Mouse (Mus musculus): ENCODE data around the gene Rhov. TPM values are rescaled to one million over a fixed set of nuclear protein-coding genes. Genes with fewer than 3 reads are reported as not detected.
A peak's percentile ranks its signal among the peaks of the same experiment; 100 is the strongest.

Gene Rhov
- polyA plus RNA-seq, 1 experiment from 2014 or later = 0.16 TPM

DNA sequence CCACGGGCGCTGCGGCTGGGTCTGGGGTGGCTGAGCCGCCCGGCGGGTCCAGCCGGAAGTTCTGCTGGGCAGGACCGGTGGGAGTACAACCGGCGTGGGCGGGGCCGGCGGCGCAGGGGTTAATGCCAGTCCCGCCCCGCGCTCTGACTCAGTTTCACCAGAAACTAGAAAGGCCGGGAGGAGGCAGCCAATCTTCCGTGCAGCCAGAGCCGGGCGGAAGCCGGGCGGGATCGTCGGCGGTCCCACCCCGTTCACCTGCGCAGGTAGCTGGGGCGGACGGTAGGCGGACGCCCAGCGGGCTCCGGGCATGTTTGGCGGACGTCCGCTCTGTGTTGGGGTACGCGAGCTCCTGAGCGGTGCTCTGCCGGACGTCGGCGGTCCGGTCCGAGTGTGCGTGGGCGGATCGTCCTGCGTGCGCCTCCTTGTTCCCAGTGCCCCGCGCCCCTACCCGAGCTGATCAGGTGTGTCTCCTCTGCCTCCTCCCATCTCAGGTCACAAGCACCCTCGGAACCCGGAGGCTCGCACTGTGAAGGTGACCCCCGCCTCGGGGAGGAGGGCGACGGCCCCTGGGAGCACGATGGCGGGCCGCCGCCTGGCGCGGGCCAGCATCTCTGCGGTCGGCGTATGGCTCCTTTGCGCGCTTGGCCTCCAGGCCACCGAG, 33.7 kb downstream of the Rhov start, which contains the start of gene Spint1:
Gene Spint1 (plus strand): TSS at position 153 of the 661 bp plus-strand sequence.
- no peak within 1 kb of the TSS for H3K27ac ChIP-seq

DNA sequence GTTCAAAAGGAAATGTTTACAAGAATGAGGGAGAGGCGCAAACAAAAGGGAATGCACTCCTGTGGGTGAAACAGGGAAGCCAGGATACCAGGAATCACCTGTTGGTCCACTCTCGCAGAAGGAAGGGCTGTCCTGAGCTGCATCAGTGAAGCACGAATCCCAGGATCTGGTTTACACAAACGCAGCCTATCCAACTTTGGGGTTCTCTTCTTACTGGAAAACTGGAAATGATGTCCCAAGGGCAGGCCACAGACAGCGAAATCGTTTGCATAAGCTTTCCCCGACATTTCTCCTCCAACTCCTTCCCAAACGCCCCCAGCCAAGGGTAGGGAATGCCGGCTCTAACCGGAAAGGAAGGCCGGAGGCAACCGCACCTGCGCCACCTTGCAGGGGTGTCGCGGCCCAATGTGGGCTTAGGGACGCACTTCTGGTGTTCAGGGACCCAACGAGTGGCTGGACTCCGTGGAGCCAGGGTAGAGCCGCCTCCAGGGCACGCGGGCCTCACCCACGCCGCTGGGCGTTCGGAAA, 34.3 kb downstream of the Rhov start:
- DNase-seq = no peak
- Histone ChIP-seq H3K4me2 (peak overlapping the region; percentile 69), H3K9ac (no peak overlapping the region), H3K4me3 (replicated peaks) (peak overlapping the region; percentile 49), H3K36me3 (no peaks in the 10 kb centered on the region), H3K27me3 (peaks cover 82% of the 10 kb centered on the region), H3K27ac (no peak overlapping the region), H3K9me3 (replicated peaks) (no peaks in the 10 kb centered on the region), H3K4me1 (replicated peaks) (peaks cover 12% of the 10 kb centered on the region)
- WGBS (ENCODE audit: insufficient replicate concordance) = 11% methylated on average over 25 of the region's 25 CpGs
- no peak for ATAC-seq (ENCODE audit: low read depth)

More for the DNA sequence above, 33.7 kb downstream of the Rhov start, which contains the start of gene Spint1:
- Histone ChIP-seq H3K9ac (no peak within 1 kb of the TSS), H3K4me2 (peak within 1 kb of the TSS; percentile 69), H3K36me3 (no peaks in the 10 kb centered on the region), H3K9me3 (replicated peaks) (no peaks in the 10 kb centered on the region), H3K4me1 (replicated peaks) (peaks cover 12% of the 10 kb centered on the region), H3K4me3 (replicated peaks) (peak within 1 kb of the TSS; percentile 49), H3K27me3 (peaks cover 83% of the 10 kb centered on the region)
- WGBS (ENCODE audit: insufficient replicate concordance) = 2% methylated on average over 73 of the region's 73 CpGs
- no peak for ATAC-seq (ENCODE audit: low read depth)
- no peak for DNase-seq

DNA sequence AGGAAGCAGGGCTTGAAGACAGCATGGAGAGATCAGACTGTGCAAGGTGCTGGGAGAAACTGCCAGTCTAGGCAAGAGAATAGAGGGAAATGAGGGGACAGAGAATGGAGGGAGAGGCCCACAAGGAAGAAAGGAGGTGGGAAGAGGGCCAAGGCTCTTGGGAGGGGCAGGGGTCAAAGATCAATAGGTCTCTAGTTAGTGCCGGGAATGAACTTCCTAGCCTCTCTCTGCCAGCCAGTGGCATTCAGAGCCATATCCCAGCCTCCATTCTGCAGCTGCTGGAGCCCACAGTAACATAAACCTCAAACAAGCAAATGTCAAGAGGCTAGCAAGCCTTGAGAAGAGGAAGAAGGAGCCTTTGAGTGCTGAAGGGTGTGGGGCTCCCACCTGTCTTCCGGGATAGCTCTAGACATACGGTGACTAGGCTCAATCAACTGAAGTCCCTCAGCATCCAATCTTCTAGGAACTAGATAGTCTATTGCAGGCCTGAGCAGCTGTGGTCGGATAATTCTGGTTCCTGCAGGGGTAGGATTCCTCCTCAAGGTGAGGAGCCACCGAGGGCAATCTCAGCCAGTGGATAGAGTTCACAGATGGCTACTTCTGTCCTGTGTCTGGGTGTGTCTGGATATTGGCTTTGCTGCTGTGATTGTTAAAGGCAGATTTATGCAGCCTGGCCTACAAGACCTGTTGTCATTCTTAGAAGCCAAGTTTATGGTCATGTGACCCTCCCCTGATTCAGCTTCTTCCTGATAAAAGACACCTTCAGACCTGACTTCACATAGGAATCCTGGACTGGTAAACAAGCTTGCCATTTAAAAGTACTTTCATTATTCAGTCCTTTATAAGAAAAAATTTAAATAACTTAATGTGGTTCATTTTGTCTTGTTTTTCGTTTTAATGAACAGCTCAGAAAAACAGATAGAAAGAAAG, 41.0 kb downstream of the Rhov start, which contains the start of gene Ppp1r14d:
Gene Ppp1r14d (minus strand): TSS at position 132 of the 930 bp plus-strand sequence.
- Histone ChIP-seq H3K4me1 (replicated peaks) (no peaks in the 10 kb centered on the region), H3K9me3 (replicated peaks) (no peaks in the 10 kb centered on the region), H3K4me3 (replicated peaks) (no peak within 1 kb of the TSS), H3K27me3 (peaks cover 28% of the 10 kb centered on the region), H3K4me2 (no peak within 1 kb of the TSS), H3K27ac (no peak within 1 kb of the TSS), H3K9ac (no peak within 1 kb of the TSS), H3K36me3 (no peaks in the 10 kb centered on the region)
- DNase-seq (no peak), ATAC-seq (ENCODE audit: low read depth) (no peak)
- 47% methylated on average over 6 of the region's 6 CpGs for WGBS (ENCODE audit: insufficient replicate concordance)

Other genes with a start within 250 kb of the Rhov start
- 16.0 and 19.3 TPM in 2 replicates for gene Ccdc32, start 241.9 kb downstream of the Rhov start, polyA plus RNA-seq (2015; fragmentation: Nextera tagmentation; extraction: Ambion mirVana)
- 4.5 and 4.8 TPM in 2 replicates for gene Rpusd2, start 236.5 kb downstream of the Rhov start, polyA plus RNA-seq (2015; fragmentation: Nextera tagmentation; extraction: Ambion mirVana)
- gene Knl1, start 224.2 kb downstream of the Rhov start, polyA plus RNA-seq (2015; fragmentation: Nextera tagmentation; extraction: Ambion mirVana) = 70.0 and 87.7 TPM in 2 replicates
- 38.4 and 45.1 TPM in 2 replicates for gene Rad51, start 158.5 kb downstream of the Rhov start, polyA plus RNA-seq (2015; fragmentation: Nextera tagmentation; extraction: Ambion mirVana)
- 55.3 and 61.6 TPM in 2 replicates for gene Rmdn3, start 114.2 kb downstream of the Rhov start, polyA plus RNA-seq (2015; fragmentation: Nextera tagmentation; extraction: Ambion mirVana)
- 39.4 and 47.1 TPM in 2 replicates for gene Gchfr, start 103.5 kb downstream of the Rhov start, polyA plus RNA-seq (2015; fragmentation: Nextera tagmentation; extraction: Ambion mirVana)
- 0.12 and 0.14 TPM in 2 replicates for gene Gm14137, start 96.8 kb downstream of the Rhov start, polyA plus RNA-seq (2015; fragmentation: Nextera tagmentation; extraction: Ambion mirVana)
- gene Zfyve19, start 62.7 kb downstream of the Rhov start, polyA plus RNA-seq (2015; fragmentation: Nextera tagmentation; extraction: Ambion mirVana) = 20.0 and 27.2 TPM in 2 replicates
- gene Dnajc17, start 62.5 kb downstream of the Rhov start, polyA plus RNA-seq (2015; fragmentation: Nextera tagmentation; extraction: Ambion mirVana) = 9.9 and 11.4 TPM in 2 replicates
- gene Ppp1r14d, start 41.4 kb downstream of the Rhov start, polyA plus RNA-seq (2015; fragmentation: Nextera tagmentation; extraction: Ambion mirVana) = not detected in 2 replicates
- gene Spint1, start 33.9 kb downstream of the Rhov start, polyA plus RNA-seq (2015; fragmentation: Nextera tagmentation; extraction: Ambion mirVana) = 0.09 and 0.36 TPM in 2 replicates
- gene Vps18, start 17.5 kb upstream of the Rhov start, polyA plus RNA-seq (2015; fragmentation: Nextera tagmentation; extraction: Ambion mirVana) = 6.5 and 6.6 TPM in 2 replicates
- 1.7 and 1.9 TPM in 2 replicates for gene Dll4, start 54.5 kb upstream of the Rhov start, polyA plus RNA-seq (2015; fragmentation: Nextera tagmentation; extraction: Ambion mirVana)
- gene Chac1, start 80.0 kb upstream of the Rhov start, polyA plus RNA-seq (2015; fragmentation: Nextera tagmentation; extraction: Ambion mirVana) = 1.0 and 2.0 TPM in 2 replicates
- gene Ino80, start 206.4 kb upstream of the Rhov start, polyA plus RNA-seq (2015; fragmentation: Nextera tagmentation; extraction: Ambion mirVana) = 2.0 TPM in 2 replicates

All from liver, embryonic 13.5 days (tissue).